Mouse (Mus musculus) limb, embryonic 10.5 days (tissue): ENCODE data around the gene Adamts14. TPM values are rescaled to one million over a fixed set of nuclear protein-coding genes. Genes with fewer than 3 reads are reported as not detected.

Experiments used
- DNase-seq: peaks from one replicate; pipeline ENCODE4 v3.0.0-alpha.2; 2017; ENCODE audit warnings: low spot score
- H3K27ac ChIP-seq: fragments of 300-500 bp; sonication (generic); 2 replicates; pipeline ENCODE4 v1.5.1; 2016; ENCODE audit warnings: mild to moderate bottlenecking
- H3K27me3 ChIP-seq: fragments of 300-500 bp; sonication (generic); 2 replicates; pipeline ENCODE4 v1.6.1; 2016; ENCODE audit warnings: low read depth, mild to moderate bottlenecking; ENCODE audit not compliant: poor library complexity, severe bottlenecking
- H3K36me3 ChIP-seq: fragments of 300-500 bp; sonication (generic); 2 replicates; pipeline ENCODE4 v1.6.1; 2016; ENCODE audit warnings: mild to moderate bottlenecking, moderate library complexity
- H3K4me1 ChIP-seq: fragments of 300-500 bp; sonication (generic); 2 replicates; pipeline ENCODE4 v1.6.1; 2016
- H3K4me3 ChIP-seq: fragments of 300-500 bp; sonication (generic); 2 replicates; pipeline ENCODE4 v1.5.1; 2016; ENCODE audit warnings: mild to moderate bottlenecking, moderate library complexity
- H3K9me3 ChIP-seq: fragments of 300-500 bp; sonication (generic); replicated peaks from 2 replicates; pipeline ENCODE4 v1.6.1; 2016; ENCODE audit warnings: mild to moderate bottlenecking
- WGBS: fragments of 180-500 bp; shearing (Covaris S2); methylation state at CpG from one replicate; pipeline ENCODE4 v1.1.7; 2016; 5-methylcytosine and 5-hydroxymethylcytosine counted together
- polyA plus RNA-seq: library from polyadenylated mRNA; unstranded; fragments of >200 nt; fragmentation: Nextera tagmentation; extraction: Ambion mirVana; gene quantifications from 2 replicates; pipeline ENCODE4 v1.2.1, GENCODE M21; 2016

Gene Adamts14
- polyA plus RNA-seq, 1 experiment from 2014 or later, result 0.48 TPM

DNA sequence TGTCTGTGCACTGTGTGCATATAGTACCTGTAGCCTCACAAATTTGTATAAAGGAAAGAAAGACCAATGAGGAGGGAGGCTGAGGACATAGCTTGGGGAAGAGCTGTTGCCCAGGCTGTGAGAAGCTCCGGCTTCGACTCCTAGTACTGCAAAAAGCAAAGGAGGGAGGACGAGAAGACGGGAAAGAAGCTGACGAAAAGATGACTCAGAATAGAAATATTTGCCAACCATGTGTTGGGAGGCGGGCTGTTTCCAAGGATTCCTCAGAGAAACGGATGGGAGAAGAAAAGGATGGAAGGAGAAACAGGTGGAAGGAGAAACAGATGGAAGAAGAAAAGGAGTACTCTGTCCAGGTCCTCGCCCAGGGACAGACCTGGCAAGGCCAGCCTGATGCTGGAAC is 21.0 kb upstream of the Adamts14 start:
- no peak for DNase-seq
- Histone ChIP-seq H3K4me3 (no peak overlapping the region), H3K4me1 (no peaks in the 10 kb centered on the region), H3K9me3 (no peaks in the 10 kb centered on the region), H3K27ac (no peak overlapping the region), H3K36me3 (no peaks in the 10 kb centered on the region), H3K27me3 (no peaks in the 10 kb centered on the region)
- WGBS, result 85% methylated on average over 8 of the region's 8 CpGs

DNA sequence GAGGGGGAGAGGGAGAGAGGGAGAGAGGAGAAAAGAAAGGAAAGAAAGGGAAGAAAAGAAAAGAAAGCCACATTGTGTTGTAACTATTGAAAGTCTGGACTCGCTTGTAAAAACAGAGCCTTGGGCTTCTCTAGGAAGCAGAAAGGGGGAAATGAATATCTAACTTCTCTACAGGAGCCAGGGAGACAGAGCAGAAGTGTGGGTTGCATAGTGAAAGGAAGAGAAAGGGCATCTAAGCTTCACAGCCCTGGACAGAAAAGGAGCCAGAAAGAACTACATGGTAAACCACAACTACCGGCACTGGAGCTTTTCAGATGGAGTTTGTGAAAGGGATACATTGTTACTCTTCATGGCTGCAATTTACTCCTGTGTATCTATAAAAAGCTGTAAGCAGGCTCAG is 17.2 kb upstream of the Adamts14 start:
- 83% methylated on average over 2 of the region's 2 CpGs for WGBS
- Histone ChIP-seq H3K4me1 (no peaks in the 10 kb centered on the region), H3K9me3 (no peaks in the 10 kb centered on the region), H3K4me3 (no peak overlapping the region), H3K36me3 (no peaks in the 10 kb centered on the region), H3K27me3 (no peaks in the 10 kb centered on the region), H3K27ac (no peak overlapping the region)
- no peak for DNase-seq

DNA sequence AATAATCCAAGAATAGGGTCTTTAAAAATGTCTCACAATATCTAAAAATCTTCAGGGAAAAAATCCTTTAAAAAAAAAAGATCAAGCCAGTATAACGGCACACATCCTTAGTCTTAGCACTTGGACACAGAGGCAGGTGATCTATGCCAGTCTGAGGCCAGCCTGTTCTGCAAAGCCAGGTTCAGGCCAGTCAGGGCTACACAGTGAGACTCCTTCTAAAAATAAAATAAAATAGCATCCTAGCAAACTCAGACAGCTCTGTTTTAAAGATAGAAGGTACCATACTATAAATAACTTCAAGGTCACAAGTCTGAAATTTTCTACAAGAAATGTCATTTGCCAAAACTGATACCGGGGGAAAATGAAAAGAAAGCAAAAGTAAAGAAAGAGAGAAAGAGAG is 16.8 kb upstream of the Adamts14 start:
- WGBS, result 91% methylated on average over 2 of the region's 2 CpGs
- Histone ChIP-seq H3K27ac (no peak overlapping the region), H3K36me3 (no peaks in the 10 kb centered on the region), H3K4me3 (no peak overlapping the region), H3K4me1 (no peaks in the 10 kb centered on the region), H3K9me3 (no peaks in the 10 kb centered on the region), H3K27me3 (no peaks in the 10 kb centered on the region)
- no peak for DNase-seq

DNA sequence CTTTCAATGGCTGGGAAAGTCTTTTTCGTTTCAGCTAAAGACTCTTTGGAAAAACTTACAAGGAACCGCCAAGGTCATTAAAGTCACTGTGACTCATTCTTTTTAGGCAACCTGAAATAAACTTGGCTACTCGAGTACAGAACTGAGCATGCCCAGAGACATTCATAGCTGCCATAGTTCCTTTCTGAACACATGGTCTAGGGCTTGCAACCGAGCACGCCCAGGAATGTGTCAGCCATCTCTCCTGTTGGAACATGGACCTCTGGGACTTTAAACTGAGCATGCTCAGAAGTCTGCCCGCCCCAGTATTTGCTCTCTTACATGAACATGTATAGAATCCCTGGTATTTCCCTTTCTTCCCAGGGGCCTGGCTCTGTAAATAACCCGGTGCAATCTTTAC is 13.0 kb upstream of the Adamts14 start:
- Histone ChIP-seq H3K27ac (no peak overlapping the region), H3K36me3 (no peaks in the 10 kb centered on the region), H3K9me3 (no peaks in the 10 kb centered on the region), H3K4me3 (no peak overlapping the region), H3K4me1 (no peaks in the 10 kb centered on the region), H3K27me3 (no peaks in the 10 kb centered on the region)
- 84% methylated on average over 7 of the region's 7 CpGs for WGBS
- no peak for DNase-seq

DNA sequence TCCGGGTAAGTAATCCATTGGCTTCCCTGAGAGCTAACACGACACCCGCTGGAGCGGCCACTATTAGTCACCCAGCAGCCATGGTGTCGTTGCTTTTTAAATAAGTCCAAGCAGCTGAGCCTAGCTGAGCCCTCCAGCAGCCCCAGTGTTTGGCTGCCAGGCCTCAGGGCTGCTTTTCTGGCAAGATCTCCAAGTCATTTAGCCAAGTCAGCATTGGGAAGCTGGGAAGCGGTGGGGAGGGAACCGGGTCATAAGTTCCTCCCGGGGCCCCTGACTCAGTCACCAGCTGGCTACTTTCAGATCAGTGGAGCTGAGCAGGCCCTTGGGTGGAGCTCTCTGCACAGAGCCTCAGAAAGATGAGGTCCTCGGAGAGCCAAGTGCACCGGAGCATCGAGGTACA is 12.0 kb upstream of the Adamts14 start:
- Histone ChIP-seq H3K9me3 (no peaks in the 10 kb centered on the region), H3K36me3 (no peaks in the 10 kb centered on the region), H3K27me3 (no peaks in the 10 kb centered on the region), H3K4me3 (no peak overlapping the region), H3K4me1 (no peaks in the 10 kb centered on the region), H3K27ac (no peak overlapping the region)
- DNase-seq, result no peak
- 80% methylated on average over 11 of the region's 11 CpGs for WGBS

DNA sequence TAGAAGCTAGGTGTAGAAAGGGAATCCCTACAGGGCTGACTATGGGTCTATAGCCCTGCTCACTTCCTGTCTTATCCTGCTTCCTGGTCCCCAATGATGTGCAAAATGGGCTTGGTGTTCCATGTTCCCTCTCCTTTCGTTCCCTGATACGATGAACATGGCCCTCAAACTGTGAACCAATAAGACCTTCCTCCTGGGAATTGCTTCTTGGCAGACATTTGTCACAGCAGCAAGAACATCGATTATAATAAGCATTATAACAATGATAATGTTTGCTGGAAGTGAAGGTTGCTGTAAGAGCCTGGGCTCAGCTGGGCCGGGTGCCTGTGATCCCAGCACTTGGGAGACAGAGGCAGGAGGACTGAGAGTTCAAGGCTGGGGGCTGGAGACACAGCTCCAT is 11.1 kb upstream of the Adamts14 start:
- WGBS, result 90% methylated on average over 4 of the region's 4 CpGs
- no peaks in the 10 kb centered on the region for H3K4me1 ChIP-seq
- H3K4me3 ChIP-seq, result no peak overlapping the region
- H3K36me3 ChIP-seq, result no peaks in the 10 kb centered on the region
- no peaks in the 10 kb centered on the region for H3K27me3 ChIP-seq
- DNase-seq, result no peak
- no peaks in the 10 kb centered on the region for H3K9me3 ChIP-seq
- no peak overlapping the region for H3K27ac ChIP-seq

DNA sequence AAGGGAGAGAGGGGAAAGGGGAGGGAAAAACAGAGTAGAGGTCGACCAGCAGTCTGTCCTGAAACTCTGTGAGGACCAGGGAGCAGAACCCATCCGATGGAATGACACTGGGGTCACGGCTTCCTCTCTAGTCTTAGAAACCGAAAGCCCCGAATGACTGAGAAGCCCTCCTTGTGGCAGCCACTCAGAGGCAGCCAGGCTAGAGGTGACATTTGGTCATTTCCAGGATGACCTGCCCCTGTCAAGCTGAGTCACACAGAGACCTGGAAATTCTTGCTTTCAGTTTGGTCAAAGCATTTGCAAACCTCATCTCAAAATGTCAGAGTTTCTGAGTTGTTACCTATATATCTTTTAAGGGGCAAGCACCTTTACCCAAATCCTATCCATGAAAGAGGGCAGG is 7.9 kb upstream of the Adamts14 start:
- 81% methylated on average over 5 of the region's 5 CpGs for WGBS
- Histone ChIP-seq H3K27ac (no peak overlapping the region), H3K27me3 (no peaks in the 10 kb centered on the region), H3K4me1 (0 out of 2 replicates have a peak, but pooled peaks cover 4% of the 10 kb centered on the region), H3K4me3 (no peak overlapping the region), H3K36me3 (no peaks in the 10 kb centered on the region), H3K9me3 (no peaks in the 10 kb centered on the region)
- no peak for DNase-seq

DNA sequence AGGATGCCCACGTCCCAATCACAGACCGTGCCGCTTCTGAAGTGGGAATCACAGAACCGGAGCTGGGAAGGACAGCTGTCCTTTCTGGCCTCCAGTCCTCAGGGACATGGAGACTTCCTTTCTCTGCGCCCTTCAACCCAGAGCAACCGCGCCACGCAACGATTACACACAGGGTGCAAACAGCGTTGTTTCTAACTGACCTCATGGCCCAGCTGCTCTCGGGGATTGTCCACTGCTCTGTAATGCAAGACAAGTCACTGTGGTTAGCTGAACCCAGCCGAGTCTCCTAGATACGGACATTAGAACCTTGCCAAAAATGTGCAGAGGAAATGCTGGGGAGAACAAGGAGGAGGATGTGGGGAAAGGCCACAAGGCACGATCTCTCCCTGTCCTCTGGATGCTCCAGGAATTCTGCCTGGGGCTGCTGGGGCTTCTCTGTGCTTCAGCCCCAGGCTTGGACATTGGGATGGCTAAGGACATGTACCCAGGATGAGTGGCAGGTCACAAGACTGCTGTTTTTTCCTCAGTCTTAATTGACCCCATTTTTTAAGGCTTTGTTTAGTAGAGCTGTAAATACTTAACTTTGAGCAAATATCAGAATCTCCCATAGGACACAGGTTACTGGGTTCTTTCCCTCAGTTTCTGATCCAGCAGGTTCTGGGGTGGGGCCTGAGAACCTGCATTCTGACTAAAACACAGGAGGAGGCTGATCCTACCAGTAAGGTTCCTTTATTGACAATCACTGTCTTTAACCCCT is 4.9 kb upstream of the Adamts14 start:
- H3K4me3 ChIP-seq, result no peak overlapping the region
- H3K36me3 ChIP-seq, result no peaks in the 10 kb centered on the region
- DNase-seq, result no peak
- peaks cover 24% of the 10 kb centered on the region for H3K4me1 ChIP-seq
- WGBS, result 79% methylated on average over 14 of the region's 14 CpGs
- no peaks in the 10 kb centered on the region for H3K9me3 ChIP-seq
- H3K27ac ChIP-seq, result no peak overlapping the region
- peaks cover 22% of the 10 kb centered on the region for H3K27me3 ChIP-seq

DNA sequence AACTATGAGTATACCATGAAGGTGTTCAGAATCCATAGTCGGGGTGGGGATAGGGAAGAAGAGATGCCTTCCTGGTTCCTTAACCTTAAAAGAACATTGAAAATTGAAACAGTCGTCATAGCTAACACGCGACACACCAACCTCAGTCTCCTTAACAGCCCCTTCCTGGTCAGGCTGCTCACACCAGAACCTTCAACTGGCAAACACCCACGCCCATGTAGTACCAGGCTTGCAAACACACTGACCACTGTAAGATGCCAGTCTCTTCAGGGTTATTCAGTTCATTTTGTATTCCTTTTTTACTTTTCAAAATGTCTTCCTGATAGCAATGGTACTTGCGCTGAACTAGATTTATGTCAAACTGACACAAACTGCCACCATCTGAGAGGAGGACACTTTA is 3.8 kb upstream of the Adamts14 start:
- 94% methylated on average over 6 of the region's 6 CpGs for WGBS
- Histone ChIP-seq H3K27ac (no peak overlapping the region), H3K36me3 (no peaks in the 10 kb centered on the region), H3K27me3 (peaks cover 32% of the 10 kb centered on the region), H3K4me3 (no peak overlapping the region), H3K9me3 (no peaks in the 10 kb centered on the region), H3K4me1 (peaks cover 35% of the 10 kb centered on the region)
- no peak for DNase-seq

DNA sequence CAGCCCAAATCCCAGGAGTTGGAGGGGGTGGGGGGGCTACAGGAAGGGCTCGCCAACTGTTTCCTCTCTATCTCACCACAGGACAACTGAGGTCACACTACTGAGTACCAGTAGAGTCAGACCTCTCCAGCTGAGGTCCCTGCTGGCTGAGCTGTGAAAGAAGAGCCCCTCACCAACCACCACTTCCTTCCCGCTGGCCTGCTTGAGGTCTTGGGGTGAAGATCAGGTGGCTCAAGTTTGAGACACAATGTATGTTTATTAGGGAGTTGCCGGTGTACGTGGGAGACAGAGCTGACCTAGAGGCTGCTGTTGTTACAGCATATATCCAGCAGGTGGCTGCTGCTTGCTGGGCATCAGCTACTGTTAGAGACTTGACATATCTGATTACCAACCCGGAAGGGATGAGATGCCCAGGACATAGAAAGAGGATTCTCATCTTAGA is 2.5 kb upstream of the Adamts14 start:
- 5% methylated on average over 5 of the region's 5 CpGs for WGBS
- Histone ChIP-seq H3K36me3 (no peaks in the 10 kb centered on the region), H3K4me3 (peak overlapping the region; percentile 26), H3K4me1 (peaks cover 39% of the 10 kb centered on the region), H3K27me3 (peaks cover 41% of the 10 kb centered on the region), H3K9me3 (no peaks in the 10 kb centered on the region), H3K27ac (peak overlapping the region; percentile 20; the same call in 1 of the 2 replicates)
- peak; percentile 58 for DNase-seq

DNA sequence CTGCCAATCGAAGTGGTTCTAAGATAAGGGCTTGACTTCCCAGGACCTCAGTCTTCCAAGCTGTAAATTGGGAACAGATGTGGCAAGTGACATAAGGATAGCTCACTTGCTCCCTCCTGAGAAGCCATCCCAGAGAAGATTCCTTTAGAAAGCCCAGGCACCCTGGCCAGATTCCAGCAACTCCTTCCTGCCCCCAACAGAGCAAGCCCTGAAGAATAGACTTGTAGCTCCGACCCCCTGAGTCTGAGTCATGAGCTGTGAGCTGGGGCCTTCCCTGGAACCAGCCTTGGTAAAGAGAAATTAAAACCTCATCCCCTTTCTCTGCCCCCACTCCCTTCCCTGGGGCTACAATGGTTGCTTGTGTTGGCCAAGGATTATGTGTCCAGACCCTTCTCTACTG is 1.3 kb upstream of the Adamts14 start:
- 56% methylated on average over 2 of the region's 2 CpGs for WGBS
- DNase-seq, result no peak
- H3K4me1 ChIP-seq, result peaks cover 39% of the 10 kb centered on the region

DNA sequence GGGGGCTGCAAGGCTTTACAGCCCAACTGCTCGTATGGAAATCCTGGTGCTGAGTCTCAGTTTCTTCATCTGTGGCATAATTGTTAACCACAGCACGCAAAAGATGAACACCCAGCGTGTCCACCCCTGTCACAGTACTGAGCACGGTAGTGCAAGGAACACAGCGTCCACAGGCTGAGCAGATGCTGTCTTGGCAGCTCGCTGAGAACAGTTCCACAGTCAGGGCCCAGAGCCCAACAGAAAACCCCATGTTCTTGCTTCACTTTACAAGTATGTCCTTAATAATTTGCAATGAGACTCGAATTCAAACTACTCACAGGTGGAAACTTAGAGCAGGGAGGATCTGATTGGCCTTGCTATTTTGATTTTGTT is 592 bp upstream of the Adamts14 start:
- Histone ChIP-seq H3K36me3 (no peaks in the 10 kb centered on the region), H3K9me3 (no peaks in the 10 kb centered on the region), H3K4me1 (peaks cover 39% of the 10 kb centered on the region), H3K27ac (peak overlapping the region; percentile 87), H3K4me3 (peak overlapping the region; percentile 72), H3K27me3 (peaks cover 46% of the 10 kb centered on the region)
- DNase-seq, result no peak
- WGBS, result 57% methylated on average over 7 of the region's 7 CpGs

More for the DNA sequence above, 1.3 kb upstream of the Adamts14 start:
- Histone ChIP-seq H3K27ac (no peak overlapping the region), H3K4me3 (no peak overlapping the region), H3K9me3 (no peaks in the 10 kb centered on the region), H3K36me3 (no peaks in the 10 kb centered on the region), H3K27me3 (peaks cover 46% of the 10 kb centered on the region)

DNA sequence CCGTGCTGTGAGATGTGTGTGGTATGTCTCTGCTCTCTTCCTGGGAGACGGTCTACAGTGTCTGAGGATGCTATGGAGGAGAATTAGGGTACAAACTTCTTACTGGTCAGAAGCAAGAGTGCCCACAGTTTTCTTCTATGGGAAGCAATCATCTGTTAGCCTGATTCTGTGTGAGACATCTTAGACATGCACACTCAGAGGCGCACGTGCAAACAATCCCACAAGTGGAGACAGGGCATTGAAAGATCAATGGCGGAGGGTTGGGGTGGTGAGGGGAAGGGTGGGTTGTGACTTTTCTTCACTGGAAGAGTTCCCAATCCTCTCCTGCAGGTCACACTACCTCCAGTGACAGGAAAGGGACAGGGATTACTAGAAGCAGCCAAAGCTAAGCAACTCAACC is 607 bp downstream of the Adamts14 start:
- Histone ChIP-seq H3K9me3 (no peaks in the 10 kb centered on the region), H3K4me3 (peak overlapping the region; percentile 72), H3K36me3 (no peaks in the 10 kb centered on the region), H3K4me1 (peaks cover 35% of the 10 kb centered on the region), H3K27me3 (peaks cover 46% of the 10 kb centered on the region), H3K27ac (peak overlapping the region; percentile 87)
- no peak for DNase-seq
- 54% methylated on average over 5 of the region's 5 CpGs for WGBS
